Mouse (Mus musculus) naive thymus-derived CD4-positive, alpha-beta T cell, adult 2 months (primary cell): ENCODE results near the gene Ccrl2.
A peak's percentile ranks its signal among the peaks of the same experiment; 100 is the strongest.

ENCODE experiments used
- DNase-seq: peaks from one replicate; pipeline ENCODE4 v3.0.0-alpha.2; 2011; ENCODE audit warnings: low read depth

The Ccrl2 gene

DNA sequence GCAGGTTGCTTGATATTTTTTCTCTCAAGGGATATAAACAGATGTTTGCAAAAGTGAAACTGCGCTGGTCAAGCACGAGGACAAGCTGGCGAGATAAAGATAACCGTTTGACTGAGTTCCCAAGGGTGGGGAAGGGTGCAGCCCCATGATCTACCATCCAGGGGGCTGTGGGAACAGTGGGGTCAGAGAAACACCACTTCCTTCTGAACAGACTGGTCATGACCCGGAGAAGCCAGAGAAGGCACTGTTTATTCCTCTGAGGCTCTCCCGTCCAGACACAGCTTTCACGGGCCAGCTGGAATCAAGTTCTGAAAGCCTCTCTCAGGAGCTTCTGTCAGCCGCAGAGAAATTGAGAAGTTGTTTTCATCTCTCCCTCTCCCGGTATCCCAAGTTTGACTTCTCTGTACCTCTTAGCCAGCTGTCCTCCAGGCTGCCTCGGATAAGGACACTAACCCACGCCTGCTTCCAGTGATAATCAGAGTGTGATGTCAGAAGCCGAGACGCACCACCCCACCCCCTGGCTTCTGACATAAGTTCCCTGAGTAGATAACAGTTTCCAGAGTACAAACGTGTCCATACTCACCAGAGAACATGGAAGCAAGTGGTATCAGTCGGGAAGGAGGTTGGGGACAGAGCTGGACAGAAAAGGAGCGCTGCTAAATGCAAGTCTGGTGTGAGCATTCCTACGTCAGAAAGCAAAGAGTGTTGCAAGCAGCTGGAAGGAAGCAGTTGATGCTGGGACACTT lies at the start of gene Ccrl2:
Gene Ccrl2 (minus strand): TSS at position 722 of the 746 bp plus-strand sequence.
- DNase-seq: peak; percentile 57

DNA sequence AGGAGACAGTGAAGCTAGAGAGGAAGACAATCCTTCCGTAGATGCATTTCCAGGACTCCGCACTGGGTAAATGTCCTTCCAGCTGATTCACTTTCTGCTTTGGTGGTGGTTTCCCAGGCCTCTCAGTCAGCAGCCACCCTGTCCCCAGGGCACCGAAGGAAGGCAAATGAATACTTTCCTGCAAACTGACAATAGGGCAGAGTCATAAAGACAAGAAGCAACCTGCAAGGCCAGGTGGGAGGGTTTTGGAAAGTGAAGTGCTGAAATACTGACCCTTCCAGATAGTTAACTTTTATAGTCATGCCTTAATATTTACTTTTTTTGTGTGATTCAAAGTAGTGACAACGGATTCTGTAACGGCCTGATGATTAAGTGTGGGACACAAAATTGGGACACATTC lies 46.6 kb upstream of the Ccrl2 start:
- no peak for DNase-seq

DNA sequence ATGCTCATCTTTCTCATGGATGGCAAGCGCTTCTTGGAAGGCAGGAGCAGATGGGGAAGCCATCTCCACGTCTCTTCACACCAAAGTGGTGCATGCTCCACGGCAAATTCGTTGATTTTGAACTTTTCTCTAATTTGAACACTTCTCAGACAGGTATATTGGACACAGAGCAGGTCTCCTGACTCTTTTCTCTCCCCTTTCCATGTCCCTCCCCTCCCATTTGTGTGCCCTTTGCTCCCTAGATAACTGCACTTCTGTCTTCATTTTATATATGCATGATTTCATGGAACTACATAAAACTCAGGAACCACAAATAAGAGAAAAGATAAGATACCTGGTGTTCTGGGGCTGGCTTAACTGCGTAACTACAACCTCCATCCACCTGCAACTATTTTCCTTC lies 46.0 kb upstream of the Ccrl2 start:
- DNase-seq: no peak

DNA sequence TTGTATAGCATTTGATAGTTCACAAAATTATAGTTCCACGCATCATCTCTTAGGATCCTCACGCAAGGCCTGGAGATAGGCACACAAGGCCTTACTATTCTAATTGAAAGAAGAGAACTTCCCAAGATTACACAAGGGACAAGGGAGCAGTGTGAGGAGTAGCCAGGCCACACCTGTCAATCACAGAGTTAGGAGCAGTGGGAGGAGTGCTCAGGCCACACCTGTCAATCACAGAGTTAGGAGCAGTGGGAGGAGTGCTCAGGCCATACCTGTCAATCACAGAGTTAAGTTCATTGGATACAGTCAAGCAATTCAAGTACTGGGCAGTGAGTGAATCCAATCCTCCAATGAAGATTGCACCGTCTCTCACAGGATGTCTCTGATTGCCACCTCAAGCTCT lies 43.1 kb upstream of the Ccrl2 start:
- DNase-seq: no peak

DNA sequence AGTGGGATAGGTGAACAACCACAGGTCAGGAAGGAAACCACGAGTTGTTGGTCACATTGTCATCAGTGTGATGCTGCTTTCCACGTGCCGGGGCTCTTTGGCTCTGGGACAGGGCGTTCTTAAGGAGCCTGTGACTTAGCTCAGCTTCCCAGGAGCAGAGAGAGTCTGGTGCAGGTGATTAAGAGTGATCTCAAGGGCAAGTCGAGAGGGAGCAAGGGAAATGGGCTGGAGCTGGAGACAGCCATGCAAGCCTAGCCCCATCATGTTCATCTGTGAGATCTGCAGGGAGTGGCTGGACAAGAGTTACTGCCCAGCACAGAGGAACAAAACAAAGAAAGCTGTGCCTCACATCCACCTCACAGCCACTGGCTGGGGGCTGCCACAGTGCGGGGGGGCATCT lies 40.2 kb upstream of the Ccrl2 start:
- no peak for DNase-seq

DNA sequence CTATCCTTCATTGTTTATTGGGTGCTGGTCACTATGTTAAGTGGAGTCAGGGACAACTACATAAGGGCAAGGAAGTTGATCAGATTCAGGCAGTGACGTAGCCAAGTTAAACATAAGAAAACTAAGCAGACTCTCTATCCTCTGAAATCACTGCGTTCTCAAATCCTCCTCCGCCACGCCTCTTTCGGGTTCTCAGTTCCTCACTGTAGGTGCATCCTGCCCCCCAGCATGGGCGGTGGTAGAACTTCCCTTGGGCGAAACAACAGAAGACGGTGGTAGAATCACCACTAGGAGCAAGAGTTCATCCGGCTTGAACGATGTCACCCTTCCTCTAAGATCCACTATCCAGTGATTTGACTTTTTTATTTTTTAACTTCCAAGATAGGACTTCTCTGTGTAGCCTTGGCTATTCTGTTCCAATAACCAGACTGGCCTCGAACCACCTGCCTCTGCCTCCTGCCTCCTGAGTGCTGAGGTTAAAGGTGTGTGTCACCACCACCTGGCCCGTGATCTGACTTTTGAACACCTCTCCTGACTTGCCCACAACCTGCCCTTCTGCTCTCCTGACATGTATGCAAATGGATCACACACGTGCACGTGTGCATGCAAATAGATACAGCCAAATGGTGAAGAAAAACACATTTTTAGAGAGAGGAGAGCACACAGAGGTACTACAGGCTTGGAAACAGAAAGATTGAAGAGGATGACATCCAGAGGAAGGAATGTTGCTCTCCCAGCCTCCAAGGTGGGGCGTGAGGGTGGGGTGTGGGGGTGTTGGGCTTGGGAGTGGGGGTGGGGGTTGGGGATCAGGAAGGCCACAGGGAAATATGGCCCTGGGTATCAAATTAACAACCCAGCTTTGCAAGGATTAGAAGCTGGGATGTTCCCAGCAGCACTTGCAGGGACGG lies 39.4 kb upstream of the Ccrl2 start:
- DNase-seq: no peak

DNA sequence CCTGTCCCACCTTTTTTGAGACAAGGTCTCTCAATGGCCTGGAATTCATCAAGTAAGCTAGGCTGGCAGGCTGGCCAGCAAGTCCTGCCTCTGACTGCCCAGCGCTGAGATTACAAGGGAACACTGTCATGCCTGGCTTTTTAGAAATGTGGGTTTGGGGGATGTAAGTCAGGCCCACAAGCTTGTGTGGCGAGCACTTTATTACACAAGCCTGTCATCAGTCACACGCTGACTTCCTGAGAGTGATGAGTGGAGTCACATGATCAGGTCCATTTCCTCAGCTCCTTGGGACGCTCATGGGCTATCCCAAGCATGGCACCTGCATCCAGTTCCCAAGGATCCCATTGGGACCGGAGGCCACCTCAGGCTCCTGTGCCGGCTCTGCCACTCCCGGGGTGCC lies 38.4 kb upstream of the Ccrl2 start:
- DNase-seq: no peak

DNA sequence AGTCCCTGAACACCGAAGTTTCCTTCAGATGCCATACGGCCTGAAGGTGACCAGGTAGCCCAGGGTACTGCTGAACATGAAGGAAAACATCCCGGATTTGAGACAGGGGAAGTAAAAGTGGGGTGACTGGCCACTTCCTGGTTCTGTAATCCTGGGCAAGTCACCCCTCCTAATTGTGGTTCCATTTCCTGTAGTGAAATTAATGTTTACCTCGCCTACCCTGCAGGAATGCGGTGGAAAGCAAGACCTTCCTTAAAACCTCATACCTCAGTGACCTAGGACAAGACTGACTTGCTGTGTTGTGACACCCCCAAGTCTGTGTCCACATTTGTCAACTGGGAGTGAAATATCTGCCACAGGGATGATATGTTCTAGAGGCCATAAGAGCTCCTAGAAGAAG lies 37.3 kb upstream of the Ccrl2 start:
- no peak for DNase-seq

DNA sequence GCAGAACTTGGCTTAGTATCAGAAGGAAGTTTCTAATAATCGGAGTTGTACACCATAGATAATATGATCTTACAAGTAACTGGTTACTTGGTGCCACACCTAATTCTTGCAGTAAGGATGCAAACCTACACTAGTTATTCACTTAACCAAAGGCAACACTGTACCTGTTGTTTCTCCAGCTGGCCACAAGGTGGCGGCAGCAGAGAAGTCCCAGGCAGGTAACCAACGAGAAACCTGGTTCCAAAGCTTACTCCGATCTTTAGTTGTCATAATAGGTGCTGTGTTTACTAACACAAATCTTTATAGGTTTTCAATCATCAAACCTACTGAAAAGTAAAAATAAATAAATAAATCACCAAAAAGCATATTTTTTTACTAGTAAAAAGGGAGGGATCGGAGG lies 35.8 kb upstream of the Ccrl2 start:
- peak; percentile 73 for DNase-seq

DNA sequence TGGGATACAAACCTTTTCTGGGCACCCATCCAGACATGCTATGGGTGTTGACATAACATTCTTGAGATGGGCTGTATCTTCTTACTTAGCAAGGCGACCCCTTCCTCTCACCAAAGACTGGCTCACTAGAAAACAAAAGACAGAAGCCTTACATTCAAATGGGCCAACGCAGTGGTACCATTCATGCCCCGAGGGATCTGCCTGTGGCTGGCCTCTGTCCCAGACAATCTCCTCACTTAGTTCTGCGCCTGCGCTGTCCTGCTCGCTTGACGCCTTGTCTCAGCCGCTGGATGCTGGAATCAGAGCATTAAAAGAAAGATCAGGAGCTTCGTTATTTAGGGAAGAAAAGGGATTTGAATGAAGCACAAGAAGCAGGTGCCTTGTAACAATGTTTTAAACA lies 35.3 kb upstream of the Ccrl2 start:
- no peak for DNase-seq

DNA sequence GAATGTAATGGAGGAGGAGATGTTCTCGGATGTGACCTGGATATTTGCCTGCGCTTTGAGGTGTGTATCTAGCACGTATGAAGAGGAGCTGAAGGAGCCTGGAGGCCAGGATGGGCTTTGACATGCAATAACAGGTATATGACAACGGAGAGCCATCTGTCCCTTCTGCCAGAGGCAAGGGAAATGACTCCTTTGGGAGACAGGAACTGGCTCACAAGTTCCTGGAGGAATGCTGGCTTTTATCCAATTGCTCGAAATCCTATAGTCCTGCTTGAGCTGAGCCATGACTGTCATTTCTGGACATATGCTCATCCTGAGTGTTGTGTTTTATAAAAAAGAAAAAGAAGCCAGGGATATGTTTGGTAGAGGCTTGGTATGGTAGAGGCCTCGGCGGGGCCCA lies 31.6 kb upstream of the Ccrl2 start:
- DNase-seq: no peak

DNA sequence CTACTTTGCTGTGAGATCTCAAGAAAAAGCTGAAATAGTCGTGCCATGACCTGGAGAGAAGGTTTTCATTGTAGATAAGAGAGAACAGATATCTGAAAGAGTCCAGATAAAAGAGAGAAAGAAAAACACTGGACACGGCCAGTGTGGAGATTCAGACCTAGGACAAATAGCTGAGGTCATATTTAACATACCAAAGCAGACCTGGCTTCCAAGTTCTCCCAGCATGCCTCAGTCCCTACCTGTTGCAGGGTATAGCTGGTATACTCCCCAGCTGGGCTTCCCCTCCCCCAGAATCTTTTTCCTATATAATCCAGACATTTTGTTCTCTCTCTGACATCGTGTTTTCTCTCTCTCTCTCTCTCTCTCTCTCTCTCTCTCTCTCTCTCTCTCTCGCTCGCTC lies 30.6 kb upstream of the Ccrl2 start:
- no peak for DNase-seq

DNA sequence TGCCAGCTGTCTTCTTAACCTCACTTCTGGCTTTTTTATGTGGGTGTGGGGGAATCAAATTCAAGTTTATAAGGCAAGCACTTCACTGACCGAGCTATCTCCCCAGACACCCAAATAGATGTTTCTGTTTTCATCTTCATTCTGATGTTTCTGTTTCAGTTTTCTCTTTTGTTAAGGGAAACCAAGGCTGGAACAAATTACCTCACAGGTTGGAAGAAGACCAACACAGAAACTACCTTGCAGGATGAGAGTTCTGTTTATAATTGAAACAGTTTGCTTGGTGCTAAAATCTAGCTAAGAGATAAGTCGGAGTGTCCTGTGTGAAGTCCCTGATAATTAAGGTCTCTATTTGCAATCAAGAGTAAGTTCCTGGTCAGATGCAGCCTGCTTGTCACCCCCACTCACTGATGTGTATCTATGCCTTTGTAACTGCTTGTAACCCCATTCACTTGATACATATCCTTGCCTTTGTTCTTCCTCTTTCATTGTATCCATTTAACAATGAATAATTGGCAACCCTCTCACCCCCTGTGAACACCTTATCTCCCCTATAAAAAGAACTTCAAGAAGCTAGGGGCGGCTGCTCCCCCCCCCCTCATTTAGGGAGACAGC lies 29.8 kb upstream of the Ccrl2 start:
- DNase-seq: no peak

DNA sequence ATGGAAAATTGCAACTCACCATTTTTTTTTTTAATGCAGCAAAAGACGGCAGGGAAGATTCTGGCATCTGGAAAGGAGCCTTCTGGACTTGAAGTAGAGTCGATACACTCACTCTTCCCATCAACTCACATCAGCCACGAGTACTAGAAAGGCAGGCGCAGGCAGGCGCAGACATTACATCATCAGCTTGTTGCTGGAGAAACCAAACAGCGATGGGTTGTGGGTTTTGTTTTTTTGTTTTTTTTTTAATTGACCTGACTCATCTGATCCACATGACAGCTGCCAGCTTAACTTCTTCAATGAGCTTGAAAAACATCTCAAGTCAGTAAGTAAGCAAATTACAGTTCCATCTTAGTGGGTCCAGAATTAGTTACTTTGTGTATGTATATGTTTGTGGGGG lies 28.8 kb upstream of the Ccrl2 start:
- no peak for DNase-seq

DNA sequence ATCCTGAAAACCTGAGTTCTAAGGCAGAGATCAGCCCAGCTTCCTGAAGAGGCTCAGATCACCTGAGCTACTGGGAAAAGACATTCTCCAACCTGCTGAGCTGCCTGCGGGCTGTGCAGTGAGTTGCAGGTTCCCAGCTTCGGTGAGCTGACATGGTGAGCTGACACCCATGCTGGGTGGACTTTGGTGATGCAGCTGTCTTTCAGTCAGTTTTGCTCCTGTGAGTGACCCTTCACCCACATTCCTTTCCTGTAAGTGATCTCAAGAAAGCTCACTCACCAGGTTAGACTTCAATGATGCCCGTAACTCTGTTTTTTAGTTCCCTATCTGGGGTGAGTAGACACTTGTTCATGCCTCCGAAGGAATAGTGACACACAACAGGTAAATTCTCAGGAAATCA lies 28.0 kb upstream of the Ccrl2 start:
- no peak for DNase-seq

DNA sequence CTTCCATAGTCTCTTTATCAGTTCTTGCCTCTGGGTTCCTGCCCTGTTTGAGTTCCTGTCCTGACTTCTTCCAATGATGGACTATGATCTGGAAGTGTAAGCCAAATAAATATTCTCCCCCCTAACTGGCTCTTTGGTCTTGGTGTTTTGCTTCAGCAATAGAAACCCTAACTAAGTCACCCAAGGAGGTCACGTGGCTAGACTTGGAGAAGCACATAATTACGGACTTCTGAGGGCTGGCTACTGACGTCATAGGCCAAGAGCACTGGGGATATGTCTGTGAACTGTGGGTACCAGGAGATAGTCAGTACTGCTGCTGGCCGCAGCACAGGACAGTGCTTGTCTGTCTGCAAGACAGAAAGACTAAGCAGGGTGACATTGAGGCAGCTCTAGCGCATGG lies 24.4 kb upstream of the Ccrl2 start:
- DNase-seq: no peak

DNA sequence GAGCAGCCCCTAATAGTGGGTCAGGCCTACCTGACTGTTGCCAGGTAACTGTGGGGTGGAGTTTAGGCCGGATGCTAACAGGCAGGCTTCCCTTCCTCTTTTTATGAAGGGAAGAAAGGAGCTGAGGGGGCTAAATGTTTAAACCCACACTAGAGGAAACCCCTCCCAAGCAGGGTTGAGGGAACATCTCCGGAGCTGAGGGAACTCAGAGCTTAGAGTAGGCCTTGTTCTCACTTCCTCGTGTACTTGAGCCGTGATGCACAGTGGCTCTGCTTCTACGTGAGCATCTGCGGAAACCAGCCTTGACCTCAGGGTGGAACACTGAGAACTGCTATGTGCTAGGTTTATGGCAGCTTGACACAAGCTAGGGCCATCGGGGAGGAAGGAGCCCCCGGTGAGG lies 23.5 kb upstream of the Ccrl2 start:
- DNase-seq: no peak

DNA sequence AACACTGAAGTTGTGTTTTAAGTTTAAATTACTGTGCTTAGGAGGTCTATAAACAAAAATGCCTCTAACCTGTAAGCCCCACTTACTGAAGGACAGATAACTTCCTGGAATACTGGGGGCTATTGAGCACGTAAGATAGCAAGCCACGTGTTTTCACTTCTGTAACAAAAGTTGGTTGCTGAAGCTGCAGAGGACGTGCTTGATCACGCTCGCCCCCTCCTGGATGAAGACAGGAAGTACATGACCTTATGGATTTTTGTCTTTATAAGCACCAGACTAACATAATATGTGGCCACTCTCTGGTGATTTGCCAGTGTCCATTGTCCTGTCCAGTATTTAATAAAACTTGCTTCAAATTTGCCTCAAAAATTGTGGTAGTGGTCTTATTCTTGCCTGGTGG lies 20.4 kb upstream of the Ccrl2 start:
- peak; percentile 44 for DNase-seq

DNA sequence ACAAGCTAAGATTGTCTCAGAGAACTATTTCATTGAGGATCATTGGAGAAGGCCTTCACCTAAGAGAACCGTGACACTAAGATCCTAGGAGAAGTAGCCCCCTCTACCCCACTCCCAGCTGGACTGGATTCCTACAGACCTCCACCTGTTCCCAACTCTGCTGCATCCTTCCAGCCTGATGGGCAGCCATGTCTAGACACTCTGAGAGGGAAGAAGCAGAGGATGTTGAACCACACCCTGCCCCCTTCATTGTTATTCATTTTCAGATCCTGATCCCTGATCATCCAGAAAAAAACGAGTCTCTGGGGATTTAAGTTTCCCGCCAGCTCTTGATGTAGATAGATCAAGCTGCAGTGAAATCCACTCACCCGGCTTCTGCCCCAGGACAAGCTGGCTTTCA lies 15.7 kb upstream of the Ccrl2 start:
- no peak for DNase-seq

DNA sequence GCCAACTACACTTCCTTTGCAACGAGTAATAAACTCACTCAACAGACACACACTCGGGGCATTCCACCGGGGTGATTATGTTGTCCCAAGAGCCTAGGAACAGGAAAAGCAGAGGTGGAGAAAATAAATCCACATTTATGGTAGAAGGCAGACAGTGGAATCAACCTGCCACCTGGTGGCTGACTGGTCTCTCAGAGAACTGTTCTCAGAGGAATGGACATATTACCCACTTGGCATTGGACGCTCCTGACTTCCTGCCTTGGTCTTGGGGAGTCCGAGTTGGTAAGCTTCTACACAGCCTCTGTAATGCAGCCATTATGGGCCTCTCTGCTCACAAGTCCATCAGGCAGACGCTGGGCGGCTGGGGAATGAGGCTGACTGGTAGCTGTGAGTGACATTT lies 14.9 kb upstream of the Ccrl2 start:
- DNase-seq: peak; percentile 37

DNA sequence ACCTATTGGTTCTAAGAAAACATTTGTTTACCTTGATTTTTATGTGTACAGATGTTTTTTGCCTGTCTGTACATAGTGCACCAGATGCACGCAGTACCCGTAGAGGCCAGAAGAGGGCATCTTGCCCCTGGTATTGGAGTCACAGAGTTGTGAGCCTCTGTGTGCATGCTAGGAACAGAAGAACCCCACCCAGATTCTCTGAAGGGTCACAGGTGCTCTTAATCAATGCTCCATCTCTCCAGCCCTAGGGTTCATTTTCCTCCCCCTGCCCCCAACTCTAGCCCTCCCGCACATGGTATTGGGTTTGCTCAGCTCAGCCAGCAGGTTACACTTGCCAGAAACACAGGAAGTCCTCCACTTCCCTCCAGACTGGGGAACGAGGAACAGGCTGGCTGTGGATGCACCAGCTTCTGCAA lies 13.2 kb upstream of the Ccrl2 start:
- peak; percentile 72 for DNase-seq

DNA sequence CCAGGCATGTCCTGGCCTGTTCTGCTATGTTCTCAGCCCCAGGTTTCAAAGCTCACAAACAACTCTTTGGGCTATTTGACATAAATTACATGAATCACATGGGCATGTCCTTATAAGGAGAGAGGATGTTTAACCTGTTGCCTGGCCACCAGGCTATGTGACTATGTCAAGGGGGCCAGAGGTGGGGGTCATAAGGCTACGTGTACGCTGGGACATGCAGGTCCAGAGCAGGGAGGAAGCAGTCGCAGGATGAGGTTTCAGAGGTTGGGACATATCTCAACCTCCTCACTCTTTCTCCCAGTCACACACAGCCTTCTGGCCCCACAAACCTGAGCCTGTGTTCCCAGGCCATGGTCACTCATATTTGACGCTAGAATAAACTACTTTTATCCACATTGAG lies 9.7 kb upstream of the Ccrl2 start:
- no peak for DNase-seq

DNA sequence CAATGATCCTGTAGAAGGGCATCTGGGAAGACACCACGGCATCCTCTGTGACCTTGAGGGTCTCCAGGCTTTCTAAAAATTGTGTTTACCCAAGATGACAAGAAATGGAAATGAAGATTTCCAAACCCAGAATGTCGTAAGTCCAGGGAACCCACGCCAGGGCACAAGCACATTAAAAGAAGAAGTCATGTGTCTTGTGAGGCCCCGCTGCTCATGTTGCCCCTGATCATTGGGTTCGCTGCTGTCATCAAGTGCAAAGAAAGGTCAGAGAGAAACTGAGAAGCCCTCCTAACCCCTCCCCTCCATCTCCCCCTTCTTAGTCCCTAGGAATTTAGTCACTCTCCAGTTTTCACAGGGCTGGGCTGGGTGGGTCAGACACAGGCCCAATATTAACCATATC lies 5.5 kb upstream of the Ccrl2 start:
- no peak for DNase-seq
